Mouse (Mus musculus) CD4-positive helper T cell, adult 2 months (primary cell): ENCODE results near the gene Slc15a3.

Experiments used
- DNase-seq: peaks from one replicate; pipeline ENCODE4 v3.0.0-alpha.2; 2012; ENCODE audit warnings: low read depth, missing footprints, low spot score

Slc15a3 gene

GRCm38 (mm10) chr19:10869241-10869885, 29.8 kb downstream of the Slc15a3 start:
- DNase-seq = peak; percentile 22

DNA sequence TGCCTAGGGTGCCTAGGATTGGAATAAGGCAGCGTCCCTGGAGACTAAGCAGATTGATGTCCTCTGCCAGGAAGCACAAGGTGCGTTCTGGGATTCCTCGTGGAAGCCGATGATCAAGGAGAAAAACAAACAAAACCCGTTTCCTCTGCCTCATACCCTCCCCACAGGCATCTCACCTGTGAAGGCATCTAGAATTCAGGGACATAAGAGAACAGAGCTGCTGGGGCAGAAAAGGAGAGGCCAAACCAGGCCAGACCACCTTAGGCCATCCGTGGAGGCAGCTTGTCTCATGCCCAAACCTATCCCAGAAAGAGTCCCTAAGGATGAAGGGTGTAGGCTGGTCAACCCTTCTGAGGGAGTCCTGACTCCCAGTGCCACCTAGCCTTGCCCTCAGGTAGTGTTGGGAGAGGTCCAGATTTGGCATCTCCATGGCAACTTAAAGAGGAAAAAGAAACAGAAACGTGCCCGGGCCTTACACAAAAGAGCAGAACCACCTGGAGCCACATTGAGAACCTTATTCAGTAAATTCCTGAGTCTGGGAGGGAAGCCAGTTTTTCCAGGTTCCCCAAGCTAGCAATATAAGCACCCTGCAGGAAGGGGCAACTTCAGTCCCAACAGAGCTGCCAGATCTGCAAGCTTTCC, 30.5 kb downstream of the Slc15a3 start, which contains the start of gene Tmem132a:
Tmem132a (minus strand) TSS at position 55 of the 642 bp plus-strand sequence.
- no peak for DNase-seq

GRCm38 (mm10) chr19:10870676-10871075, 31.1 kb downstream of the Slc15a3 start:
- DNase-seq = no peak

DNA sequence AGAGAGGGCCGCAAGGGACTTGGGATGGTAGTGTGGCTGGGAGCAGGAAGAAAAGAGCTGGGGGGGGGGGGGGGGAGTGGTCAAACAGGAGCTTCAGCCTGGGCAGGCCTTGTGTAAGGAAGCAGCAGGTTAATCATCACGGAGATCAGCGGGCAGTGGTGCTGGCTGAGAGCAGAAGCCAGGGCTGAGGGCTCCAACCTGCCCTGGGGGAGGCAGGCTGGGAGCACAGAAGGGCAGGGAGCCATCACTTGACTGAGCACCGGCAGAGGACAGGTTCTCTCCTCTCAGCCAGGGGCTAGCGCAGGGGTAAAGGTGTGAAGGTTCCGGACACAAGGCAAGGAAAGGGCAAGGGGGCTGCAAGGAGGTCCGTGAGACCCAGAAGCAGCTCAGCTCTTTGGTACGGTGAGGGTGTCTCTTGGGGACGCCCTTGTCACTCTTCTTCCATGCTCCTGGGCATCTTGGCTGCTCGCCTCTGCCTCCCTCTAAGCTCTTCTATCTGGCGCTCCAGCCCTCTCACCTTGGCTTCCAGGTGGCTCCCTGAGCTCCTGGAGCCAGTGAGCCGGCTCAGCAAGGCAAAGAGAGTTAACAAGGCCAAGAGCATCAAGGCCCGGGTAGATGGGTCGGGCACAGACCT, 31.9 kb downstream of the Slc15a3 start:
- DNase-seq = no peak

GRCm38 (mm10) chr19:10878201-10878837, 38.8 kb downstream of the Slc15a3 start:
- no peak for DNase-seq

GRCm38 (mm10) chr19:10880085-10880974, 40.8 kb downstream of the Slc15a3 start:
- peak; percentile 82 for DNase-seq

DNA sequence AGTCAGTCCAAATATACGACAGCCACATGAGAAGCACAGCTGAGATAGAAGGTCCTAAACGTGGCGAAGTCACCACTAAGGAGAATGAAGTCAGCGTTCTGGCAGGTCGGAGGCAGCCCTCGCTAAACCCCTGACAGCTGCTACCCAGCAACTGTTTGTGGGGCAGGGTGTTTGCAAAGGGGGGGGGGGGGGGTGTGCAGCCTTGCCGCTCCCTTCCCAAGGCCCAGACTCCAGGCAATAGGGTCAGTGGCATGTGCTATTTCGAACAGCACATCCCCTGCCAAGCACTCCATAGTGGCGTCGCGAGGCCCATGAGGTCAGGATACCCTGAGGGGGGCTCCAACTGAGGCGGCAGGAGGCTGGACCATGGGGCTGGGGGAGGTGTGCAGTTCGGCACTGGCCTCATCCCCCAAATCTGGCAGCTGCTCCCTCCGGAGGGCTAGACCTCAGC, 41.5 kb downstream of the Slc15a3 start:
- peak; percentile 38 for DNase-seq

DNA sequence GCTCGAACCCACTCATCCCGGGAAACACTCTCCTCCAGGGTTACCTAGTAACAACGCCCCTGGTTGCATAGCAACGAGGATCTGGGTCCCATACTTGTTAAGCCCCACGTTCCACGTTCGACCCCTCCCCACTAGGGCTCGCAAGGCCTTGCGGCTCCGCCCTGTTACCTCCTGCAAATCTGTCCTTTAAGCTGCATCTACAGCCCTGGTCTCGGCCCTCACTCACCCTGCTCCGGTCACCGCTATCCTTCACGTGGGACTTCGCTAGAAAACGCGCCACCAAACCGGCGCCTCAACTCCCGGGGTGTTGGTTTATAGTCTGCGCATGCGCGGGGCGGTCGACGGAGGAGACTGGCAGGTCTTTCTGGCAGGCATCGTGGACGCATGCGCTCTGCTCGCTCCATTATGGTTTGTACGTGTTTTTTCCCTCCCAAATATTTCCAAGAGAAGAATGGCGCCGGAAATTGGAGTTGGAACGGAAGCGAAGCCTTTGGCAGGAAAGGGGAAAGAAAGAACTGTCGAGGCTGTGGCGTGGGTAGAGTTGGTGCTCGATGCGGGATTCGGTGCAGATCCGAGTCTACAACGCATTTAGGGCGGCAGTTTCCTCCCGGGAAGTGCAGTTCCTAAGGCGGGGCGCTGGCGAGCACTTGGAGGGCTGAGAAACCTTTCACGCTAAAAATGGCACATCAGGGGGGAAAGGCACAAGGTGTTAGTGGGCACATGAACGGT, 42.1 kb downstream of the Slc15a3 start, which contains the start of gene Tmem109:
Tmem109 (minus strand) TSS at position 576 of the 729 bp plus-strand sequence.
- DNase-seq = peak; percentile 93

DNA sequence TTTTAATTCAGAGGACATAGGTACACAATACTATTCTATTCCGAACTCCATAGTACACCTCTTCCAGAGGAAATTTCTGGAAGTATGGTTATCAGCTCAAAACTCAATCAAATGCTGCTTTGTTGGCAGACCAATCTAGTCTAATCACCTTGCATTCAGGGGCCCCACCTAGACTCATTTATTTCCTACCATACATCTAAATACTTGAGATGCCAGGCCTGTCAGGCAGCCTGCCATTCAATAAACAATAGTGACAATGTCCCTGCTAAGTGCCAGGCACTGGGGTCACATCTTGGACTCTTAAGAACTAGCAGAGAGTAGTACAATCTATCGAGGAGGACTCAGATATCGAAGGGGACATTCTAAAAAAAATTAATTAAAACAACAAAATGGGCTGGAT, 52.7 kb downstream of the Slc15a3 start:
- DNase-seq = no peak

DNA sequence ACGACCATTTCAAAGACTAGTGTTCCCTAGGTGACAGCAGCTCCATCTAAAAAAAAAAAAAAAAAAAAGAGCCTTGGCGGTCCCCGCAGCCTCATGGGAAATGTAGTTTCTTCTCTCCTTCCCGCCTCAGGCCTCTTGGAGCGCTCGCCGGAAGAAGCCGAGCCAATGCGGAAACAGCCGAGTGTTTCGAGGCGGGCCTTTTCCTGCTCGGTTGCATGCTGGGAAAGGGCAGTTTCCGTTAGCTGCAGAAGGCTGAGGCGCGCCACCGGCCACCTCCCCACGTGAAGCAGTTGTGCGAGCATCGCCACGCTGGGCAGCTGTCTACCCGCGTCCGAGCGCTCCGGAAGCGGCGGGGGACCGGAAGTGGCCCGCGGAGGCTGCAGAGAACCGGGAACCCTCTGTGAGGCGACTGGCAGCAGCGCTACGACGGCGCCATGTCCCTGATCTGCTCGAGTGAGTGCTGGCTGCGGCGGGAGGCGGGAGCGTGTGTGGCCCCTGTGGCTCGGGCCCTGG, 55.5 kb downstream of the Slc15a3 start, which contains the start of gene Prpf19:
Prpf19 (plus strand) TSS at position 216 of the 513 bp plus-strand sequence.
- peak; percentile 97 for DNase-seq

DNA sequence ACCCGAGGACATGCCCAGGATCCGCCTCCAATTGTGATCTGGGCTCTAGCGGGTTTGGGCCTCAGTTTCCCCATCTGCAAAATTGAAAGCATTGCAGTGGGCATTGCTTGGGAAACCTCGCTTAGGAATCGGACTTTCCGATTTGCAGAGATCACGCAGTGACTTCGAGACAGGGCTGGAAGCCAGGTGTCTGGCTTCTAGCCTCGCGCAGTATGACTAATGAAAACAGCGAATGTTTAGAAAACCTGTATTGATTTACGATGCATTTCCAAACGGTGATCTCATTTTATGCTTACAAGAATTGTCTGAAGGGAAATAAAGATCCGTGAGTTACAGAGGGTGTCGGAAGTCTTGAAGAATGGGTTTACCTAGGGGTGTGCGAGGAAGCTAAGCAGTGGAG, 56.2 kb downstream of the Slc15a3 start:
- no peak for DNase-seq

DNA sequence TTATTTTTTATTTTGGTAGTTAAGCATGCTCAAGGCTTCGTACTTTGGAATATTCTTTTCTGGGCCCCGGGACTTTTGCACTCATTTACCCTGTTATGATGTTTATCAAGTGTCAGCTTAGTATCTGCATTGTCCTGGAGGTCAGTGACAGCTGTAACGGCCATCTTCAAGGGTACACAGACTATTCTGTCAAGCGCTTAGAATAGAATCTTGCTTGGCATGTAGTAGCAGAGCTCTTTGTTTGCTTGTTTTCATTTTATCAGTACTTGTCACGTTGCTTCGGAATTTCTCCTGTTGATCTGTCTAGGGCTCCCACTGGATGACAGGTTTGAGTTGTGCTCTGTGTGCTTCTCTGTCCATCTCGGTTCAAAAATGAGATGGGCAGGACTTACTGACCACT, 57.3 kb downstream of the Slc15a3 start:
- DNase-seq = no peak

DNA sequence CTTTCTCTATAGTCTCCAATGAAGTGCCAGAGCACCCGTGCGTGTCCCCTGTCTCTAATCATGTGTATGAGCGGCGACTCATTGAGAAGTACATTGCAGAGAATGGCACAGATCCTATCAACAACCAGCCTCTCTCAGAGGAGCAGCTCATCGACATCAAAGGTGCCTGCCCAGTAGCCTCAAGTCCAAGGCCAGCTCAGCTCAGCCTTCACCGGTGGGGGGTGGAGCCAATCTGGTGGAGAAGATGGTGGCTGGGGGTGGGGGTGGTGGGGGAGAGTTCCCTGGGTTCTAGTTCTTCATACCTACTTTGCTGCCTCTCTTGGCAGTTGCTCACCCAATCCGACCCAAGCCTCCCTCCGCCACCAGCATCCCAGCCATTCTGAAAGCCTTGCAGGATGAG, 58.0 kb downstream of the Slc15a3 start:
- no peak for DNase-seq

DNA sequence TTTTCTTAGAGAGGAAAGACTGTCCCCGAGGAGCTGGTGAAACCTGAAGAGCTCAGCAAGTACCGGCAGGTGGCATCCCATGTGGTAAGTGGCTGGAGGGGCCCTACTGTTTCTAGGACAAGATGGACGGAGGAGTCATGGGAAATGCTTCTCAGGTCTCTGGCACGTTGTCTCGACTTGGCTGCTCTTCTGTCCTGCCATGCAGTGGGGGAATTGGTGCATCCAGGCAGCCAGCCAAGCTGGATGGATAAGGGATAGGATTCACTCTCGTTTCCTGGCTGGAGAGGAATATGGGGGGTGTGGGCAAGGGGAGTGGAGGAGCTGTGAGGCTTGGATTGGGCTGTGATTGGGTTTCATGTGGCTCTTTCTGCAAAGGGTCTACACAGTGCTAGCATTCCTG, 60.8 kb downstream of the Slc15a3 start:
- DNase-seq = no peak

DNA sequence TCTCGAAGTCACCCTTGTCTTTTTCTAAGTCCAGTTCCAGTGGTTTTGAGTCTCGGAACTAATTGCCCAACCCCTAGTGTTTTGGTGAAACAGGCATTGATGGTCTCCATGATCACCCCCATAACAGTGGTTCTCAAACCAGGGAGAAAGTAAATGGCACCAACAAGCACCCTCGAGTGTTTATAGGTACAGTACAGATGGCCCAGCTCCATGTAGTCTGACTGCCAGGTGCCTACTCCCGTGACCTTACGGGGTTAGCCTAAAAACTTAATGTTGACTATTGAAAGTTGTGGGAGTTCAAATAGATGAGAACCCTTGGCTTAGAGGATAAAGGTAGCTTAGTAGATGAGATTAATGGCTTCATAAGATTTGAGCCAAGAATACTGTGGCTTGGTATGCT, 61.5 kb downstream of the Slc15a3 start:
- no peak for DNase-seq

GRCm38 (mm10) chr19:10904512-10904911, 65.0 kb downstream of the Slc15a3 start:
- DNase-seq = no peak

DNA sequence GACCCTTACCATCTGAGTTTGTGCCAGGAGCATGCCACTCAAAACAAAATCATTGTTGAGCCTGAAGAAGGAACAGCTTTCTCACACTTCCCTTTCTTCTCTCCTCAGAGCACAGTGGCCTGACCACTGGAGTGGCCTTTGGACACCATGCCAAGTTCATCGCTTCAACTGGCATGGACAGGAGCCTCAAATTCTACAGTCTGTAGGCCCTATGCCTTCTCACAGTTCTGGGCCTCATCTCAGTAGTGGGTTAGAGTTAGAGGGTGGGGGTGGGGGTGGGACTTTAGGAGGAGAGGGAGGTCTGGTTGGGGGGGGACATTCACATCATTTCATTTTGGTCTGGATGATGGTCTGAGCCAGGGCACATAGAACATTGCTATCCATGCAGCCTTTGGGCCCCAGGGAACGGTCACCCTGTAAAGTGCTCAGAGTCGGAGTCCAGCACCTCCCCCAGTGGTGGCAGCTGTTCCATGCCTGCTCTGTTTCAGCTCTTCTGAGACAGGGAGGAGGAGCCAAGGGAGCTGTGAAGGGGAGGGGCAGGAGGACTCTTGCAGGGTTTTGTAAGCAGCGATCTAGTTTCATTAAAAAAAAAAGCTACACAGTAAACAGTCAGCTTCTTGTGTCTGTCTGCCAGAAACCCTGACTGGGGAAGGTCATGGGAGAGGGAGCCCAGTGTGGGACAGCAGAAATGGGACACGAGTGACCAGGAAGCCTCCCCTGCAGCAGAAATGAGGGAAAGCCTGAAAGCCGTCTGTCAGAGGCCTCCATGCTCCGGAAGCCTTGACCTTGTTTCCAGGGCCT, 65.6 kb downstream of the Slc15a3 start:
- no peak for DNase-seq

DNA sequence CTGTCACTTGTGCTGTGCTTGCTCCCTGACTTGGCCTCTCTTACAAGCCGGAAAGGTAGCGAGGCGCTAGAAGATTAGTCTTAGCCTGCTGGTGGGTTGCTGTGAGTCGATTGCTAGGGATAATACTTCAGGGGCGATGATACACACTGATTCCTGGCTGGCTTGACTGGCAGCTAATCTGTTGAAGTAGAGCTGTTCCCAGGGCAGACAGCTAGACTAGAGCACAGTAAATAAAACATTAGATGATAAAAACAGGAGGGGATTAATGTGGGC, 66.1 kb downstream of the Slc15a3 start:
- DNase-seq = no peak

DNA sequence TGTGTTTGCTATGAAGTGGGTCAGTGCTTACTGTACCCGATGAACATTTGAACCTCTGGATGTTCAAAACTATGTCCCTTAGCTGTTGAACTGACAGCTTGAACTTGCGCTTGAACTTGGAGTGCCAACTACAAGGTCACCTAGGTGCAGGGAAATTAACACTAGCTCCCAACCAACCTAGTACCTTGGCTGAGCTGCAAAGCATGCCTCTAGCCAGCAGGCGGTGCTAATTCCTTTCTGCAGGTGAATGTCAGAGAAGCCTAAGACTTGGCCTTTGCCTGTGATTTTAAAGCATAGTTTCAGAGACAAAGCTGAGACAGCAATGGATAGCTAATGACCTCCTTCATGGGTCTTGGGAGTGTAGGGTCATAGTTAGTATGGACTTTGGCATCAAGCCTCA, 68.4 kb downstream of the Slc15a3 start:
- DNase-seq = peak; percentile 49
